19 mouse cellular contexts compared by ENCODE assay signal in genomic region chr5:71972831-71973230, GRCm38 (mm10).
A peak's percentile ranks its signal among the peaks of the same experiment; 100 is the strongest.
DNase-seq lines count a peak whose midpoint lies in the region; ATAC-seq and TF ChIP-seq lines count a peak whose summit lies in the region.
"Had no signal": no experiment of that assay in that cellular context is flagged by ENCODE, and none has a peak within 500 bp of the region (broad histone marks: within the 10 kb centered on the region; RNA-seq: fewer than 3 reads in every experiment).

No protein-coding gene starts in this region.

- no peak for TF ChIP-seq EP300 in liver, postnatal 0 days (IDR thresholded peaks at IDR 0.05; ENCODE audit: low read depth)

- H3K4me2 ChIP-seq in hindbrain, postnatal 0 days (ENCODE audit: low read depth, low read length): no peak overlapping the region
- no peak overlapping the region for H3K4me2 ChIP-seq in hindbrain, embryonic 13.5 days
- no peak overlapping the region for H3K4me2 ChIP-seq in midbrain, embryonic 16.5 days (ENCODE audit: low read length)
- no peak overlapping the region for H3K4me2 ChIP-seq in liver, postnatal 0 days (ENCODE audit: low read depth, low read length)
- H3K4me2 ChIP-seq: embryonic facial prominence, embryonic 13.5 days; heart, embryonic 15.5 days; liver, embryonic 15.5 days had no signal

- H3K4me1 ChIP-seq in hindbrain, postnatal 0 days (ENCODE audit: insufficient read depth, low read length): peaks cover 8% of the 10 kb centered on the region
- H3K4me1 ChIP-seq in hindbrain, embryonic 13.5 days (replicated peaks): peaks cover 22% of the 10 kb centered on the region
- peaks cover 6% of the 10 kb centered on the region for H3K4me1 ChIP-seq in midbrain, embryonic 16.5 days (ENCODE audit: control insufficient read depth, insufficient read depth, low read length)
- no peaks in the 10 kb centered on the region for H3K4me1 ChIP-seq in liver, postnatal 0 days (ENCODE audit: insufficient read depth)
- H3K4me1 ChIP-seq: embryonic facial prominence, embryonic 13.5 days; heart, embryonic 15.5 days; liver, embryonic 15.5 days had no signal

- WGBS in hindbrain, postnatal 0 days: 57% methylated on average over 5 of the region's 5 CpGs
- 70% methylated on average over 5 of the region's 5 CpGs for WGBS in hindbrain, embryonic 13.5 days
- 49% methylated on average over 5 of the region's 5 CpGs for WGBS in midbrain, embryonic 16.5 days
- 67% methylated on average over 5 of the region's 5 CpGs for WGBS in liver, postnatal 0 days (ENCODE audit: insufficient replicate concordance)

- no peak overlapping the region for H3K4me3 ChIP-seq in hindbrain, postnatal 0 days (ENCODE audit: low read length)
- no peak overlapping the region for H3K4me3 ChIP-seq in hindbrain, embryonic 13.5 days
- no peak overlapping the region for H3K4me3 ChIP-seq in midbrain, embryonic 16.5 days (ENCODE audit: low read depth, low read length)
- no peak overlapping the region for H3K4me3 ChIP-seq in liver, postnatal 0 days (ENCODE audit: low read depth, low read length)
- H3K4me3 ChIP-seq: embryonic facial prominence, embryonic 13.5 days; heart, adult 2 months; heart, embryonic 15.5 days; liver, embryonic 15.5 days had no signal

- peak; percentile 40 for DNase-seq in hindbrain, postnatal 0 days (ENCODE audit: low spot score)
- DNase-seq in right cerebral cortex, adult 18-20 months: peak; percentile 46
- DNase-seq in right cerebral cortex, postnatal 14 days: no peak
- peak; percentile 70 for DNase-seq in telencephalon, adult 2 months (ENCODE audit: low read depth, low spot score)
- no peak for DNase-seq in liver, postnatal 0 days
- DNase-seq: adrenal gland, adult 2 months; cerebellum, adult 9-11 months; gastrocnemius, postnatal 14 days; heart, adult 2 months; kidney, adult 8-10 months; kidney, postnatal 25 days; spleen, adult 18-20 months; thymus, postnatal 36 days had no signal

- H3K36me3 ChIP-seq in hindbrain, postnatal 0 days (ENCODE audit: insufficient read depth, low read length): no peaks in the 10 kb centered on the region
- no peaks in the 10 kb centered on the region for H3K36me3 ChIP-seq in hindbrain, embryonic 13.5 days
- no peaks in the 10 kb centered on the region for H3K36me3 ChIP-seq in midbrain, embryonic 16.5 days (ENCODE audit: control insufficient read depth, insufficient read depth, low read length)
- H3K36me3 ChIP-seq in liver, postnatal 0 days (replicated peaks; ENCODE audit: insufficient read depth, low read length): no peaks in the 10 kb centered on the region
- H3K36me3 ChIP-seq: embryonic facial prominence, embryonic 13.5 days; heart, embryonic 15.5 days; liver, embryonic 15.5 days had no signal

- no peak for TF ChIP-seq CTCF in hindbrain, postnatal 0 days (IDR thresholded peaks at IDR 0.05; ENCODE audit: low read depth)
- no peak for TF ChIP-seq CTCF in liver, postnatal 0 days (IDR thresholded peaks at IDR 0.05; ENCODE audit: low read depth)

- H3K27ac ChIP-seq in hindbrain, postnatal 0 days: peak overlapping the region; percentile 32; the same call in 1 of the 2 replicates
- H3K27ac ChIP-seq in hindbrain, embryonic 13.5 days: no peak overlapping the region
- H3K27ac ChIP-seq in midbrain, embryonic 16.5 days (ENCODE audit: low read length): peak overlapping the region; percentile 49
- H3K27ac ChIP-seq in liver, postnatal 0 days (ENCODE audit: low read depth): no peak overlapping the region
- H3K27ac ChIP-seq: embryonic facial prominence, embryonic 13.5 days; heart, adult 2 months; heart, embryonic 15.5 days; liver, embryonic 15.5 days had no signal

- no peak overlapping the region for H3K9ac ChIP-seq in hindbrain, postnatal 0 days (replicated peaks; ENCODE audit: low read length)
- no peak overlapping the region for H3K9ac ChIP-seq in hindbrain, embryonic 13.5 days
- H3K9ac ChIP-seq in midbrain, embryonic 16.5 days (ENCODE audit: low read depth, low read length): no peak overlapping the region
- H3K9ac ChIP-seq in liver, postnatal 0 days (replicated peaks): no peak overlapping the region
- H3K9ac ChIP-seq: embryonic facial prominence, embryonic 13.5 days; heart, embryonic 15.5 days; liver, embryonic 15.5 days had no signal

- no peaks in the 10 kb centered on the region for H3K27me3 ChIP-seq in hindbrain, postnatal 0 days (ENCODE audit: insufficient read depth, low read length)
- no peaks in the 10 kb centered on the region for H3K27me3 ChIP-seq in hindbrain, embryonic 13.5 days
- H3K27me3 ChIP-seq in midbrain, embryonic 16.5 days (ENCODE audit: control insufficient read depth, insufficient read depth, low read depth, low read length): no peaks in the 10 kb centered on the region
- H3K27me3 ChIP-seq in liver, postnatal 0 days (ENCODE audit: insufficient read depth, low read length): no peaks in the 10 kb centered on the region
- H3K27me3 ChIP-seq: embryonic facial prominence, embryonic 13.5 days; heart, embryonic 15.5 days; liver, embryonic 15.5 days had no signal

- peak; percentile 31; the same call in 1 of the 2 replicates for ATAC-seq in hindbrain, postnatal 0 days
- no peak for ATAC-seq in hindbrain, embryonic 13.5 days (ENCODE audit: low FRiP score)
- ATAC-seq in midbrain, embryonic 16.5 days: no peak; the same call in 1 of the 2 replicates
- no peak for ATAC-seq in liver, postnatal 0 days
- ATAC-seq: lung, postnatal 0 days had no signal

- no peaks in the 10 kb centered on the region for H3K9me3 ChIP-seq in hindbrain, postnatal 0 days (ENCODE audit: low read length)
- no peaks in the 10 kb centered on the region for H3K9me3 ChIP-seq in hindbrain, embryonic 13.5 days
- H3K9me3 ChIP-seq in midbrain, embryonic 16.5 days (replicated peaks; ENCODE audit: control insufficient read depth, low read length, poor library complexity, severe bottlenecking): no peaks in the 10 kb centered on the region
- no peaks in the 10 kb centered on the region for H3K9me3 ChIP-seq in liver, postnatal 0 days (ENCODE audit: low read length)
- H3K9me3 ChIP-seq: embryonic facial prominence, embryonic 13.5 days; heart, embryonic 15.5 days; liver, embryonic 15.5 days had no signal

Comparison
In these comparisons a context has a peak if more than half of its experiments do, and no peak if none do; other contexts are left out.
1. DNase-seq: peak in hindbrain, postnatal 0 days (single experiment), right cerebral cortex, adult 18-20 months (single experiment) and telencephalon, adult 2 months (single experiment); none in right cerebral cortex, postnatal 14 days (single experiment) and liver, postnatal 0 days (single experiment).
2. H3K27ac ChIP-seq: peak in hindbrain, postnatal 0 days (single experiment) and midbrain, embryonic 16.5 days (single experiment); none in hindbrain, embryonic 13.5 days (single experiment) and liver, postnatal 0 days (single experiment).